Mouse (Mus musculus) lung, embryonic 14.5 days (tissue): ENCODE data around the gene Pxk. TPM values are rescaled to one million over a fixed set of nuclear protein-coding genes. Genes with fewer than 3 reads are reported as not detected.

ENCODE experiments used
- ATAC-seq: fragments of 200-750 bp; cut with Nextera tagmentation; 2 replicates; pipeline ENCODE4 v1.8.0; 2017; ENCODE audit warnings: mild to moderate bottlenecking, moderate TSS enrichment, moderate library complexity; ENCODE audit not compliant: insufficient read depth
- DNase-seq: peaks from one replicate; pipeline ENCODE4 v3.0.0-alpha.2; 2015
- H3K27ac ChIP-seq: fragments of 300-500 bp; sonication (generic); 2 replicates; pipeline ENCODE4 v1.5.1; 2014; ENCODE audit warnings: low read depth, mild to moderate bottlenecking, moderate library complexity
- H3K27me3 ChIP-seq: fragments of 300-500 bp; sonication (generic); 2 replicates; pipeline ENCODE4 v1.6.1; 2014; ENCODE audit warnings: low read length, control low read depth; ENCODE audit not compliant: insufficient read depth
- H3K36me3 ChIP-seq: fragments of 300-500 bp; sonication (generic); 2 replicates; pipeline ENCODE4 v1.6.1; 2014; ENCODE audit warnings: control low read depth; ENCODE audit not compliant: insufficient read depth
- H3K4me1 ChIP-seq: fragments of 300-500 bp; sonication (generic); 2 replicates; pipeline ENCODE4 v1.6.1; 2014; ENCODE audit warnings: antibody characterized with exemption, control low read depth; ENCODE audit not compliant: insufficient read depth
- H3K4me2 ChIP-seq: fragments of 300-500 bp; sonication (generic); 2 replicates; pipeline ENCODE4 v1.6.1; 2014; ENCODE audit warnings: mild to moderate bottlenecking
- H3K4me3 ChIP-seq: fragments of 300-500 bp; sonication (generic); 2 replicates; pipeline ENCODE4 v1.5.1; 2014; ENCODE audit warnings: low read depth, low read length
- H3K9ac ChIP-seq: fragments of 300-500 bp; sonication (generic); 2 replicates; pipeline ENCODE4 v1.6.1; 2014
- H3K9me3 ChIP-seq: fragments of 300-500 bp; sonication (generic); 2 replicates; pipeline ENCODE4 v1.6.1; 2016; ENCODE audit warnings: low read depth, low read length, control low read depth
- CTCF ChIP-seq: IDR thresholded peaks from 2 replicates; pipeline ENCODE4 v1.5.1; 2016; ENCODE audit warnings: antibody characterized with exemption, low read depth
- WGBS: fragments of 180-500 bp; shearing (Covaris S2); extraction: QIAGEN DNeasy Blood & Tissue Kit; methylation state at CpG from one replicate; pipeline ENCODE4 v1.1.7; 2014; 5-methylcytosine and 5-hydroxymethylcytosine counted together
- polyA plus RNA-seq: library from polyadenylated mRNA; unstranded; fragments of >200 nt; fragmentation: Nextera tagmentation; extraction: Ambion mirVana; gene quantifications from 2 replicates; pipeline ENCODE4 v1.2.1, GENCODE M21; 2014

The Pxk gene
- polyA plus RNA-seq, 1 experiment from 2014 or later = 31.2 TPM

DNA sequence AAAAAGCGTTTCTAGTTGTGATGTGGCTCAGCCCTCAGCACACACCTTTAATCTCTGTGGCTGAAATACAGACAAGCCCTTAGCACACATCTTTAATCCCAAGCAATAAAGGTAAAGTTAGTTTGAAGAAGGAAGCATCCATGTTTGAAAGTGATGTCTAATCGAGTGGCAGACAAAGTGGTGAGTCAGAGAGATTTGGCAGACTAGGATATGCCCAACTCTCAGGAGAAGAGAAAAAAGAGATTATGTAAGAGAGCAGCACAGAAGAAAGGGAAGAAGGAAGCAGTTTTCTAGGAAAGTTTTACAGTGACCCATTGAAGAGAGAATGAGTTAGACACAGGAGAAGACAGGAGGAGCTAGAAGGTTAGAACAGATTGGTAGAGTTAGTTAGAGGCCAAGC lies 9.0 kb upstream of the Pxk start:
- no peak for DNase-seq
- Histone ChIP-seq H3K27ac (no peak overlapping the region), H3K27me3 (no peaks in the 10 kb centered on the region), H3K9me3 (no peaks in the 10 kb centered on the region), H3K4me2 (no peak overlapping the region), H3K4me3 (no peak overlapping the region), H3K9ac (no peak overlapping the region), H3K4me1 (no peaks in the 10 kb centered on the region), H3K36me3 (peaks cover 70% of the 10 kb centered on the region)
- TF ChIP-seq CTCF = no peak
- no peak for ATAC-seq
- WGBS = 90% methylated on average over 2 of the region's 2 CpGs

DNA sequence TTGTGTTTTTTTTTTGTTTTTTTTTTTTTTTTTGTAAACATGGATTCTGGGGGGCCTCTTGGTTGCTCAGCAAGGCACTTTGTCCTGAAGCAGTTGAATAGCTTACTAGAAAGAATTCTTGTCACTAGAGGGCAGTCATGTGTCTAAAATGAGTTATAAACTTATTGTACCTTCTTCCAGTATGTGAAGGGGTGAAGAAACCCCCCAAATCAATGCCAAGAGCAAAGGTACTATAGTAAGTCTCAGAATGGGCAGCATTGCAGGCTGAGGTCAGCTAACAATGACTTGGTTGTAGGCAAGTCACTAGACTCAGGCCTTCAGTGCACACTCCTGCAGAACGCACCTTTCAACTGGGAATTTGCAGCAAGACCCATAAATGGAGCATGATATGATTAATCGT lies 5.4 kb upstream of the Pxk start:
- Histone ChIP-seq H3K4me3 (no peak overlapping the region), H3K9me3 (no peaks in the 10 kb centered on the region), H3K9ac (no peak overlapping the region), H3K4me2 (no peak overlapping the region), H3K27ac (no peak overlapping the region), H3K4me1 (peaks cover 4% of the 10 kb centered on the region), H3K27me3 (no peaks in the 10 kb centered on the region), H3K36me3 (peaks cover 37% of the 10 kb centered on the region)
- DNase-seq = peak; percentile 91
- 84% methylated on average over 2 of the region's 2 CpGs for WGBS
- ATAC-seq = no peak
- peak; percentile 50 for TF ChIP-seq CTCF

GRCm38 (mm10) chr14:8093427-8093826 lies 4.6 kb upstream of the Pxk start:
- peaks cover 4% of the 10 kb centered on the region for H3K4me1 ChIP-seq
- no peak overlapping the region for H3K4me2 ChIP-seq
- ATAC-seq (no peak), DNase-seq (no peak)
- H3K4me3 ChIP-seq = no peak overlapping the region
- no peak for TF ChIP-seq CTCF
- H3K36me3 ChIP-seq = peaks cover 32% of the 10 kb centered on the region
- H3K27ac ChIP-seq = no peak overlapping the region
- no peak overlapping the region for H3K9ac ChIP-seq
- H3K27me3 ChIP-seq = no peaks in the 10 kb centered on the region
- WGBS = 58% methylated on average over 5 of the region's 5 CpGs
- no peaks in the 10 kb centered on the region for H3K9me3 ChIP-seq

DNA sequence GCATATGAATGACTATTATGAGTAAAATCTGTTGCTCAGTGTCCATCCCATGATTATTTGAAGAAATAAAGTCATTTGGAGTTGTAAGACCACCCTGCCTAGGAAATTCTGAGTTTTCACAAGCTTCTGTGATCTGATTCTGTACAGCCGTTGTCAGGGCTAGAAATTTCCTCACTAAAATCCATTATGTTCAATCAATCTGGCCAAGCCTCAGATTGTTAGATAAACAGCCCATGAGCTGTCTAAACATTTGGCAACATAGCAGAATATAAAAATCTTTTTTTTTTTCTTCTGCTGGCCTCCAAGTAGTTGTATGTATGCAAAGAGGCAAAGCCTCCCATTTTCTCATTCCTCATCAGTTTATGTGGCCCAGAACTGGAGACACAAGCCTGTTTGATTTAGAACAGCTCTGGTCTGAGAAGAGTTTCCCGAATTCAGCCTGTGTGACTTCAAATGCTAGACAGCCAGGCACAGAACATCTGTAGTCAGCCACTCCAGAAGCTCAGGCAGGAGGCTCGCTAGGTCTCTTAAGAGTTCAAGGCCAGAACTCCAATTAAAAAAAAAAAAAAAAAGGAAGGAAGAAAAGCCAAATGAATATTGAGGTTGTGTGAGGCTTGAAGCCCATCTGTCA lies 3.0 kb upstream of the Pxk start:
- Histone ChIP-seq H3K4me3 (no peak overlapping the region), H3K4me2 (no peak overlapping the region), H3K4me1 (peaks cover 9% of the 10 kb centered on the region), H3K27ac (peak overlapping the region; percentile 74), H3K27me3 (no peaks in the 10 kb centered on the region), H3K9ac (no peak overlapping the region), H3K36me3 (peaks cover 16% of the 10 kb centered on the region), H3K9me3 (no peaks in the 10 kb centered on the region)
- 29% methylated on average over 3 of the region's 3 CpGs for WGBS
- no peak for TF ChIP-seq CTCF
- ATAC-seq (peak; percentile 55), DNase-seq (peak; percentile 84)

DNA sequence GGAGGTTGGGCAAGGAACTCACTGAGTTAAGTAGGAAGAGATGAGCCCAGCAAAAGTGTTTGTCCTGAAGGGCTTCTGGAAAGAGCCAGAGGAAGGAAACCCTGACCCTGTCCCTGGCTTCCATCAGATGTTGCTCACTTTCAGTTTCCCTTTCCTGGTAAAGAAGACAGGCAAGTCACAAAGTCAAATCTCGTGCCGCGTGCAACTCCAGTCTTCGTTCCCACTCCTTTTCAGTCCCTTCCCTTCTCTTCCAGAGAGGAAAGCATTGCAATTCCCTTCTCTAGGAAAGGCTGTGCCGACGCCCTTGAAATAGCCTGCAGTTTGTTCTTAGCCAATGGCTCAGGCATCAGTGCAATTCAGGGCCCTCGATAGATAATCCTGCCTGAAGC lies 2.5 kb upstream of the Pxk start:
- ATAC-seq (peak; percentile 6; the same call in 1 of the 2 replicates), DNase-seq (peak; percentile 61)
- Histone ChIP-seq H3K9ac (no peak overlapping the region), H3K4me2 (peak overlapping the region; percentile 28; the same call in 1 of the 2 replicates), H3K27me3 (no peaks in the 10 kb centered on the region), H3K4me3 (no peak overlapping the region), H3K27ac (peak overlapping the region; percentile 74), H3K4me1 (peaks cover 9% of the 10 kb centered on the region), H3K9me3 (no peaks in the 10 kb centered on the region), H3K36me3 (peaks cover 11% of the 10 kb centered on the region)
- no peak for TF ChIP-seq CTCF
- WGBS = 43% methylated on average over 7 of the region's 7 CpGs

DNA sequence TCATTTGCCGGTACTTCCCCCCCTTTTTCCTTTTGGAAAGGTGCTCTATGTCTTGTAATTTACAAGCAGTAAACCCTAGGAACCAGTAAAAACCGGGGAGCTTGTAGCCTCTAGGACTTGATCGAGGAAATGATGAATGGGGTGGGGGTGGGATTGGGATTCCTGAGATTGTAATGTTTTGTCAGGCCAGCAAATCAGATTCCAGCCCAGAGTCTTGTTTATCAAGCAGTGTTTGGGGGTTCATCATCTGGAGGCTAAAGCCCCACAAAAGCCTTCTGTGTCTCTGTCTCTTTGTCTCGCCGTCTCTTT lies 630 bp downstream of the Pxk start:
- TF ChIP-seq CTCF = no peak
- Histone ChIP-seq H3K4me2 (peak overlapping the region; percentile 74), H3K4me3 (peak overlapping the region; percentile 87), H3K9me3 (no peaks in the 10 kb centered on the region), H3K27ac (no peak overlapping the region), H3K4me1 (peaks cover 9% of the 10 kb centered on the region), H3K9ac (peak overlapping the region; percentile 68), H3K27me3 (no peaks in the 10 kb centered on the region), H3K36me3 (0 out of 2 replicates have a peak, but pooled peaks cover 3% of the 10 kb centered on the region)
- DNase-seq (no peak), ATAC-seq (no peak)
- 1% methylated on average over 5 of the region's 5 CpGs for WGBS

DNA sequence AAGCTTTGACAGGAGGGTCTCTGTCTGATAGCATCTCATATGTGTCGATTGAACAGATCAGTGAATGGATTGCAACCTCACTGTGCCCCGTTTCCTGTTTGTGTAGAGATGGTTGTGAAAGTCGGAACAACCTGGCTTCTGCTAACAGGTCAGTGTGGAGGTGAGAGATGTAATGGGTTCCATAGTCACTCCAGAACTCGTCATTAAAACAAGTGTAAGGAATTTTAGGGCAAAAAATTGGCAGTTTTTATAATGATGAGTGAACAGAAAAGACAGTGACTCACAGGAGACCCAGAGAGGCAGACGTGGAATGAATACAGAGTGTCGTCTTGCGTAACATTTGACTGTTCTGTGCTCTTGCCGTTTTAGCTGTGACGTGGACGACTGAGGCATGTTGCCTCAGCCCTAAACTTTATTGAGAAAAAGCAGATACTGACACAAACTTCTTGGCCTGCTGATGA lies 1.6 kb downstream of the Pxk start:
- TF ChIP-seq CTCF = no peak
- no peaks in the 10 kb centered on the region for H3K9me3 ChIP-seq
- peak overlapping the region; percentile 74 for H3K4me2 ChIP-seq
- no peak for ATAC-seq
- no peaks in the 10 kb centered on the region for H3K27me3 ChIP-seq
- peak; percentile 34 for DNase-seq
- H3K4me3 ChIP-seq = peak overlapping the region; percentile 87; the same call in 1 of the 2 replicates
- H3K27ac ChIP-seq = no peak overlapping the region
- H3K4me1 ChIP-seq = peaks cover 9% of the 10 kb centered on the region
- no peak overlapping the region; the same call in 1 of the 2 replicates for H3K9ac ChIP-seq
- 40% methylated on average over 10 of the region's 10 CpGs for WGBS
- 0 out of 2 replicates have a peak, but pooled peaks cover 3% of the 10 kb centered on the region for H3K36me3 ChIP-seq
